Mouse (Mus musculus) lung, postnatal 0 days (tissue): ENCODE measurements around the gene Creb3l2.

Experiments used
- CTCF ChIP-seq: IDR thresholded peaks from 2 replicates; pipeline ENCODE4 v1.5.1; 2016; ENCODE audit warnings: antibody characterized with exemption, mild to moderate bottlenecking
- EP300 ChIP-seq: IDR thresholded peaks from 2 replicates; pipeline ENCODE4 v1.6.1; 2016; ENCODE audit warnings: antibody characterized with exemption, mild to moderate bottlenecking, control low read depth

- no peak for TF ChIP-seq CTCF
- TF ChIP-seq EP300: no peak
Measured at GRCm38 (mm10) chr6:37409829-37410228, 32.1 kb downstream of the Creb3l2 start.
